8 mouse cellular contexts compared by ENCODE assay signal in genomic region chr19:36082606-36083261, GRCm38 (mm10). TPM values are rescaled to one million over a fixed set of nuclear protein-coding genes. Genes with fewer than 3 reads are reported as not detected.
A peak's percentile ranks its signal among the peaks of the same experiment; 100 is the strongest.
DNase-seq lines count a peak whose midpoint lies in the region; ATAC-seq lines count a peak whose summit lies in the region.

No protein-coding gene starts in this region.

- H3K36me3 ChIP-seq in heart, embryonic 12.5 days = no peaks in the 10 kb centered on the region
- no peaks in the 10 kb centered on the region for H3K36me3 ChIP-seq in lung, embryonic 16.5 days (ENCODE audit: control insufficient read depth, insufficient read depth, low read length)

- peak overlapping the region; percentile 61; the same call in 1 of the 2 replicates for H3K9ac ChIP-seq in heart, embryonic 12.5 days
- H3K9ac ChIP-seq in lung, embryonic 16.5 days (ENCODE audit: low read length) = peak overlapping the region; percentile 92

- peaks cover 10% of the 10 kb centered on the region; the same call in 1 of the 2 replicates for H3K4me1 ChIP-seq in heart, embryonic 12.5 days (replicated peaks)
- peaks cover 7% of the 10 kb centered on the region for H3K4me1 ChIP-seq in lung, embryonic 16.5 days (replicated peaks; ENCODE audit: control insufficient read depth, insufficient read depth, low read length)

- H3K27ac ChIP-seq in heart, embryonic 12.5 days (ENCODE audit: poor library complexity, severe bottlenecking) = peak overlapping the region; percentile 64; the same call in 1 of the 2 replicates
- H3K27ac ChIP-seq in lung, embryonic 16.5 days (ENCODE audit: low read length) = peak overlapping the region; percentile 62

- H3K4me3 ChIP-seq in heart, embryonic 12.5 days = peak overlapping the region; percentile 83
- peak overlapping the region; percentile 96 for H3K4me3 ChIP-seq in lung, embryonic 16.5 days (ENCODE audit: low read length)

- peaks cover 15% of the 10 kb centered on the region; the same call in 1 of the 2 replicates for H3K27me3 ChIP-seq in heart, embryonic 12.5 days (replicated peaks)
- H3K27me3 ChIP-seq in lung, embryonic 16.5 days (ENCODE audit: control insufficient read depth, insufficient read depth, low read depth, low read length) = no peaks in the 10 kb centered on the region

- 45% methylated on average over 7 of the region's 7 CpGs for WGBS in heart, embryonic 12.5 days
- WGBS in lung, embryonic 16.5 days = 49% methylated on average over 7 of the region's 7 CpGs

- peak; percentile 77 for ATAC-seq in heart, embryonic 12.5 days (ENCODE audit: insufficient number of reproducible peaks, low FRiP score)
- ATAC-seq in lung, embryonic 16.5 days (ENCODE audit: low read depth) = peak; percentile 81

- peak overlapping the region; percentile 83 for H3K4me2 ChIP-seq in heart, embryonic 12.5 days
- peak overlapping the region; percentile 68 for H3K4me2 ChIP-seq in lung, embryonic 16.5 days (ENCODE audit: low read depth, low read length)

- peak; percentile 49 for DNase-seq in adrenal gland, postnatal 14 days
- no peak for DNase-seq in adrenal gland, adult 18-20 months (ENCODE audit: low spot score in 2 of 2)
- DNase-seq in Muller cell, postnatal 12 days (ENCODE audit: inconsistent ontology term) = peak; percentile 74
- peak; percentile 91 for DNase-seq in embryo, embryonic 10 days (ENCODE audit: low spot score)
- peak; percentile 51 for DNase-seq in kidney, postnatal 10 days
- peak; percentile 83 for DNase-seq in retina, postnatal 1 day

- no peaks in the 10 kb centered on the region for H3K9me3 ChIP-seq in heart, embryonic 12.5 days (replicated peaks)
- no peaks in the 10 kb centered on the region for H3K9me3 ChIP-seq in lung, embryonic 16.5 days (ENCODE audit: control insufficient read depth, low read length)

RNA-seq across cellular contexts. Expression of gene Rpp30, which starts 0.8 kb away (rescaled TPM):
- 17.7 and 18.3 TPM in 2 replicates for total RNA-seq in adrenal gland, postnatal 14 days (2021)
- 10 to 100 TPM; 13.7 to 13.9 TPM for total RNA-seq in adrenal gland, adult 18-20 months (2021)
- polyA plus RNA-seq in heart, embryonic 12.5 days (2016; fragmentation: Nextera tagmentation; extraction: Ambion mirVana) = 52.2 and 60.8 TPM in 2 replicates
- 76.2 and 77.4 TPM in 2 replicates for polyA plus RNA-seq in lung, embryonic 16.5 days (2015; fragmentation: Nextera tagmentation; extraction: Ambion mirVana)

RNA-seq across cellular contexts. Expression of gene Htr7, which starts 25.4 kb away (rescaled TPM):
- total RNA-seq in adrenal gland, postnatal 14 days (2021) = 0.11 and 0.19 TPM in 2 replicates
- total RNA-seq in adrenal gland, adult 18-20 months (2021) = not detected
- 0.18 TPM in 1 of 2 replicates, not detected in the other for polyA plus RNA-seq in heart, embryonic 12.5 days (2016; fragmentation: Nextera tagmentation; extraction: Ambion mirVana)
- polyA plus RNA-seq in lung, embryonic 16.5 days (2015; fragmentation: Nextera tagmentation; extraction: Ambion mirVana) = 0.06 and 0.20 TPM in 2 replicates

RNA-seq across cellular contexts. Expression of gene Ankrd1, which starts 37.2 kb away (rescaled TPM):
- not detected in 2 replicates for total RNA-seq in adrenal gland, postnatal 14 days (2021)
- total RNA-seq in adrenal gland, adult 18-20 months (2021) = not detected
- 493 and 506 TPM in 2 replicates for polyA plus RNA-seq in heart, embryonic 12.5 days (2016; fragmentation: Nextera tagmentation; extraction: Ambion mirVana)
- polyA plus RNA-seq in lung, embryonic 16.5 days (2015; fragmentation: Nextera tagmentation; extraction: Ambion mirVana) = 13.6 and 18.1 TPM in 2 replicates

Comparison
In these comparisons a context has a peak if more than half of its experiments do, and no peak if none do; other contexts are left out.
1. DNase-seq: peak in adrenal gland, postnatal 14 days (single experiment), Muller cell, postnatal 12 days (single experiment), embryo, embryonic 10 days (single experiment), kidney, postnatal 10 days (single experiment) and retina, postnatal 1 day (single experiment); none in adrenal gland, adult 18-20 months (0 of 2).